Mouse (Mus musculus) E14TG2a.4 (cell line): ENCODE measurements around the gene Rasgrf2.

Source experiments
- CTCF ChIP-seq: conservative IDR thresholded peaks from 2 replicates; pipeline ENCODE4 v1.5.1; 2014; ENCODE audit warnings: low read length
- POU5F1 ChIP-seq: IDR thresholded peaks from 2 replicates; pipeline ENCODE4 v1.6.1; 2014; ENCODE audit warnings: low read length, borderline replicate concordance

GRCm38 (mm10) chr13:91915192-91915581 lies 216.3 kb downstream of the Rasgrf2 start:
- TF ChIP-seq CTCF, result no peak
- no peak for TF ChIP-seq POU5F1
